Mouse (Mus musculus) adrenal gland, postnatal 4 days (tissue): ENCODE measurements at regions not wholly inside any gene's neighbourhood (a gene's known extent, or its start where the extent isn't known, plus 50 kb on each side); places are given as distances from the start of the nearest gene placed in this dataset.

Source experiments
- DNase-seq, 2 experiments: peaks; one replicate each; pipeline ENCODE4 v3.0.0; 2021 to 2022; ENCODE audit warnings: low spot score in 2 of 2, mixed read lengths in 2 of 2

GRCm38 (mm10) chr16:24216828-24217227 is 176.5 kb upstream of the Lpp start:
- no peak for DNase-seq

GRCm38 (mm10) chr16:24215353-24215752 is 178.0 kb upstream of the Lpp start:
- DNase-seq, result no peak

GRCm38 (mm10) chr16:24213577-24213976 is 179.7 kb upstream of the Lpp start:
- no peak for DNase-seq

DNA sequence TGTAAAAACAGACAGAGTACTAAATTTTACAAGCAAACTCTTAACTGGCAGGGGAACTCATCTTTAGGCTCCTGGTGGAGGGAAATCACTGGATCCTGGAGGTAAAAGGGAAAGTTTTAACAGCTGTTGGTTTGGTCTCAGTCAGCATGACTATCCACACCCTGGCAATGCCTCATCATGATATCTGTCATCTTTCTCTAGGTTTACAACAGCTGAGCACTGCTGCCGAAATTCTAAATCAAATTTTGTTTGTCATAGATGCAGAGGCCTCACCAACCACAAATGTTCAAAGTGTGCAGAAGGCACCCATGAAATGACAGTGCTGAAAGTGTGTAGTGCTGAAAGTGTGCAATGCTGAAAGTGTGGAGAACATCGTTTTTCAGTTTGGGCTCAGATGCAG is 180.6 kb upstream of the Lpp start:
- DNase-seq, result no peak

DNA sequence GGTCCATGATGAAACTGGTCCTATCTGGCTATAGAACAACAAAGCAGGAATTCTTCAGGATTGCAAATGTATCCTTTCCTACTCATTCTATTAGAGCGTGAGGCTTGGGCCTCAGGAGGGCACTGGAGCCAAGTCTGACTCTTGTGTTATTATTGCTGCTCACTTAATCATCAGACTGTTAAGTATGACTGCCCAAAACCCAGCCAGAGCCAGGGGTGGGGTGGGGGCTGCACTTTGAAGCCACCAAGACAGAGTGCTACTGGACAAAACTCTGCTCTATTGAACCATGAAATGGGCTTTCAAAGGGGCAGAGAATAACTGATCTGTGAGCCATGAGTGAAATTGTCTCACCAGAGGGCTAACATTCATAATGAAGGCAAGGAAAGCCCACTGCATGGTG is 181.7 kb upstream of the Lpp start:
- no peak for DNase-seq

GRCm38 (mm10) chr16:24208876-24209275 is 184.4 kb upstream of the Lpp start:
- no peak for DNase-seq

- no peak for DNase-seq
These were observed 185.2 kb upstream of the Lpp start for GRCm38 (mm10) chr16:24208118-24208517.

DNA sequence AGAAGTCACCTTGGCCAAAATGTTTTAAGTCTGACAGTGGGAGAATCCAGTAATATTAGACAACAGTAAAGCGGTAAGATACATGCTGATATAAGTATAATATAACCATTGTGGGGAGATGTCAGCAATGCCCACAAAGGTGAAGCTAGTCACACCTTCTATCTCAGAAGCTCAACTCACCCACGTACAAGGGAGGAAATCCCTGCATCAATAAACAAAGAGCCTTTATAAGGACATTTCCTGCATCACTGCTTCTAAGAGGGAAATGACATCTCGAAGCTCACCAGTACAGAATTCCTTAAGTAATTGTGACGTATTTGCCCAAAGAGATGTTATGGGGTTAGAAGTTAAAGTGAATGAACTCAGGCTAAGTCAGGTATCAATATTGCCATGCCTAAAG is 186.3 kb upstream of the Lpp start:
- no peak for DNase-seq

GRCm38 (mm10) chr16:24206461-24206861 is 186.8 kb upstream of the Lpp start:
- DNase-seq, result no peak

- no peak for DNase-seq
These were observed 187.7 kb upstream of the Lpp start for GRCm38 (mm10) chr16:24205594-24205993.

DNA sequence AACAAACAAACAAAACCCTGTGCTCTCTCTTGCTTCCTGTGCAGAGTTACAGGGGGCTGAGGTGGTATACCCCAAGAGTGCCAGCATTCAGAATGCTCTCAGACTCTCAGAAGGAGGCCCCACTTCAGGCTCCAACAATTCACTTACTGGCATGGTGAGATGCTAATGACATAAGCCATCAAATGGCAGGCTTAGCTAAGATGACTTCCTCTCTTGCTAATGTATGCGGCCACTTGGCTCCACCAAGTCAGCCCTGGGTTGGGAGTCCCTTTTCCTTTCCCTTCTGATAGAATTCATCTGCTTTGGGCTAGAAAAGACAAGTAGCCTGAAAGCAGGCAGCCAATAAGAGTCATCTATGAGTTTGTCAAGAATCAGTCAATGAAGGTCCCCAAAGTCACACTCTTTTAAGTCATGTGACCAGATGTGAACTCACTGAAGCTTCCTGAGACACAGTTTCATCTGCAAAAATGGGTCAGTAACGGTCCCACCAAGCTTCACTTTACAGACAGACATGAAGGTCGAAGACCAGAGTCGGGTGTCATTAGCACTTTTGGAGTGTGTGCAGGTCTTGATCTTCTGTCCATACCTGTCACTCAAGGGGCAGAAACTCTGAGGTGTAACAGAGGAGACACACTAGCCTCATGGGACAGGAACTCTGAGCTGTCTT is 189.1 kb upstream of the Lpp start:
- DNase-seq, result no peak

DNA sequence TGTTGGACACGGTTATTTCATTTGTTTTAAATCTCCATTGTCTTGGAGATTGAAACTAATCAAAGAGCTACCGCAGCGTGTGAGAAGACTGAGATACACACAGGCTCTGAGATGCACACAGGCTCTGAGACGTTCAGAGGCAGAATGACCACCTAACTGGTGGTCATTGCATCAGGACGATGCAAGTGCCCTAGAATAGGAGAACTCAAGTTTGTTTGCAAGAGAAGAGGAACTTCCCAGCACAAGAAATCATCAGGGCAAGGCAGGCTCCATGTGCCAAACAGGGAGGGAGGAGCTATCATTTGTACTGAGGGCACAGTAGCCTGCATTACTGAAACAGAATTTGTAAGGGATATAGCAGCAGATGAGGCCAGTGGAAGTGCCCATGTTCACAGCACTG is 190.7 kb upstream of the Lpp start:
- no peak for DNase-seq

DNA sequence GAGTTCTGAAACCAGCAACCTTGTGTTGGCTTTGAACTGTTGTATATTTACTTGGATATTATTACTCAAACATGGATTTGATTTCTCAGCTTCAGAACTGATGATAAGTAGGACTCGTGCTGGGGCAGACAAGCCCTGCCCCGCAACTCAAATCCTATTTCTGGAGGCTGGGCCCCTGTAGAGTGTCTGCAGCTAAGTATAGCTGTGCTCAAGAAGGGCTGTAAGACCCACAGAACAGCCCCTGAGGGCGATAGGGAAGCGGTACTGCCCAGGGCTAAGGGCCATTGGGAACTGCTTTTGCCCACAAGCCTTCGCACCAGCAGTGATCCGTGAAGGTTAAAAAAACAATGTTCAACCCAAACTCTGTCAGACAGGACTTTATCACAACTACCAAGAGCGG is 191.9 kb upstream of the Lpp start:
- no peak for DNase-seq

GRCm38 (mm10) chr16:24200200-24200599 is 193.1 kb upstream of the Lpp start:
- no peak for DNase-seq

DNA sequence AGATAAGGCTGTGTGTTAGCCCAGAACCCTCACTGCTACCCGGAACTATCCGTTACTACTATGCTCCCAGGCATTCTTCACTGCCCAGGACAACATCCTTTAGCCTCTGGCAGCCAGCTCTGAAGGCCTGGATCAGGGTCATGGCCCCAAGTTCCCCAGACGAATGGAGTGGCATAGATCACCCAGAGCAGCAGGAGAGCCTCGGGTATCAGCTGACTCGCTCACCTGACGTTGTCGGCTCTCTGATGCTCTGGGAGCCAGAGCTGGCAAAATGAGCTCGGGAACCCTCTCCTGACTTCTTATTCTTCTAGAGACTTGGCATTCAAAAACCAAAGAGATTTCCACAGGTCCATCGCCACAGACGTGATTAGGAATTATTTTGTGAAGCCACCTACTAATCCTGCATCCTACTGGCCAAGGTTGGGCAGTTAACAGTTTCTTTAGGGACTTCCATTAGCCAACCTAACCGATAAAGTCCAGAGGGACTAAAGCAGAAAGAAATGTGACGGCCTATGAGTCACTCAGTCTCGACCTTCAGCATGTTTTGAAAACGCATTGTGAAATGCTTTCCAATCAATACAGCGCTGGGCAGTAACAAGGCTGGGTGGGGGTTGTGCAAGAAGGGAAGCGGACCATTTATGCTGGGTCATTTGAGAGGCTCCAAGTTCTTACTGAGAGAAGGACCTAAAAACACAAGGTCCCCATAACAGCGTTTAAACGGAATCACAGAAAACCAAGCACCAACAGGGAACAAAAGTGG is 193.7 kb upstream of the Lpp start:
- peak in 1 of 2 experiments; percentile 21 for DNase-seq

GRCm38 (mm10) chr16:24198291-24198690 is 195.0 kb upstream of the Lpp start:
- no peak for DNase-seq

- no peak for DNase-seq
These were observed 195.7 kb upstream of the Lpp start for GRCm38 (mm10) chr16:24197618-24198017.

GRCm38 (mm10) chr16:24193945-24194344 is 199.4 kb upstream of the Lpp start:
- DNase-seq, result no peak

DNA sequence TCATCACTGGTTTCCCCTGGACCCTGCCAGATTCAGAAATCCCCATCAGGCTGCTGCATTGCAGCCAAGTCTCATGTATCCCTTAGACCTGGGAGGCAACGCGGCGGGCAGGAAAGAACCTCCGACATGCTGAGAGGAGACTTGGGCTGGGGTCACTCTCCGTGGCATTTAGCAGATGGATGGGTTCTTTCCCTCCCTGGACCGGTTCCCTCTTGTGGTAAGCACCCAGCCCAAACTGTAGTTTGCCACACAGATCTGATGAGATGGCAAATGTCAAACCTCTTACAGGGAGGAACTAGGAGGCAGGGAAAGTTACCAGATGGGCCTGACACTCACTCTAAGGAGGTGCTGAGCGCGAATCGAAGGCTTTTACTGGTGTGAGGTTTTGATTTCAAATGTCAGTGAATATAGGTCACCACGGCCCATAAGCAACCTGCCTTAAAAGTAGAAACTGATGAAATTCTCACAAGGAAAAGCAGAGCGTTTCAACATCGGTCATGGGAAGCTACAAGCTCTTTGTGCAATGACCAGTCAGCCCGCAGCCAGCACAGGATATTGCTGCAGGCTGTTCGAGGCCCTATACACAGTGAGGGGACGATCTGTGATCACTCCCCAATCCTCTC is 199.9 kb upstream of the Lpp start:
- no peak for DNase-seq

- DNase-seq, result no peak
These were observed 201.3 kb upstream of the Lpp start for GRCm38 (mm10) chr16:24192013-24192412.

DNA sequence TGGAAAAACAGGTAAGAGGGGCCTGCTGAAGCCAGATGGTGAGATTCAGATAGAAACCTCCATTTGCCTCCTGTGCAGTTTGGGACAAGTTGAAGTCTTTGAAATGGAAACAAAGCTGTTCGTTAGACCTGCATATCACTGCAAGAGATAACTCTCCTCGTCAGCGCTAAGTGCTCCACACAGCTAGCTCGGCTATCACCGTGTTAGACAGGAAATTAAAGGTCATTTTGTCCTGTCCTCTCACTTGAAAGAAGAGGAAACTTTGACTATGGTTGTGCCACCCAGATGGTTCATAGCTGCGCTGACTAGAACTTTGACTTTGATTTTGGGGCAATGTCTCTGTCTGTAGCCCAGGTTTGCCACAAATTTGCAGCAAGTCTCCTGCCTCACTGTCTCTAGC is 198.5 kb upstream of the Bcl6 start:
- DNase-seq, result no peak

DNA sequence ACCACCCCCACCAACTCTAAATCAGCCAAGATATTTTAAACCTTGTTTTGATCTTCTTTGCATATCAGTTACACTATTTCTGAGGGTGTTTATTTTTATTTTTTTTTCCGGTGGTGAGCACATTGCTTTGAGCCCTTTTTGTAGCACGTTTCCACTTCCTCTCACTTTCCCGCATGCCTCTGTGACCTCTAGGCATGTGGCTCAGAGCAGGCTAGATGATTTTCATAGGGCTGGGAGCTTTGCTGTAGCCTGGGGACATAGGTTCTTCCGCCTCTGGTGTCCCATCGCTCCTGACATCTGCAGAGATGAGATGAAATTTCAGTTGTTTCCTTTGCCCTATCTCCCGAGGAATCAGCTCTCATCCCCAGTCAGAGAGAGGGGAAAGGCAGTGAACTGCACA is 197.3 kb upstream of the Bcl6 start:
- DNase-seq, result no peak

DNA sequence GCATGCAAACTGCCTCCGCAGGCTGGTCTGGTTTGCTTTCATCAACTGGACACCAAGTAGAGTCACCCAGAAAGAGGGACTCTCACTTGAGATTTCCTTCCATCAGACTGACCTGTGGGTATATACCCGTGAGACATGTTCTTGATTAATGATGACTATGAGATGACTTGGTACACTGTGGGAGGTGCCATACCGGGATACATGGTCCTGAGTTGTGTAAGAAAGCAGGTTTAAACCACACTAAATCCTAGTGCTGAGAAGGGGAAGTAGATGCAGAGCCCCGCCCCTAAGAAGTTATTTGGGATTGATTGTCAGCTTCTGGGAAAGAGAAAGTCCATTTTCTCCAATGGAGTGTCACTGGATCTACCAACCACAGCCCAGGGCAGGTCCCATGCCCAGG is 196.2 kb upstream of the Bcl6 start:
- no peak for DNase-seq
